Mouse (Mus musculus) C2C12 (cell line): Measurements from ENCODE around the gene Gm3045. TPM values are rescaled to one million over a fixed set of nuclear protein-coding genes. Genes with fewer than 3 reads are reported as not detected.

Experiments used
- H3K27me3 ChIP-seq: one replicate; pipeline ENCODE4 v1.6.1; 2011; ENCODE audit not compliant: control insufficient read depth, insufficient read depth, insufficient read length
- H3K36me3 ChIP-seq: one replicate; pipeline ENCODE4 v1.6.1; 2011; ENCODE audit not compliant: control insufficient read depth, insufficient read depth
- H3K4me3 ChIP-seq: one replicate; pipeline ENCODE4 v1.5.1; 2011; ENCODE audit warnings: mild to moderate bottlenecking, control low read depth; ENCODE audit not compliant: poor library complexity, insufficient read depth, severe bottlenecking
- H3K79me2 ChIP-seq: one replicate; pipeline ENCODE4 v1.6.1; 2011; ENCODE audit not compliant: control insufficient read depth, insufficient read depth
- H3K79me3 ChIP-seq: one replicate; pipeline ENCODE4 v1.6.1; 2011; ENCODE audit warnings: low read depth, control low read depth
- H3ac ChIP-seq: one replicate; pipeline ENCODE3; 2011; ENCODE audit warnings: low read depth; ENCODE audit not compliant: control insufficient read depth, insufficient read length
- CEBPB ChIP-seq: IDR thresholded peaks from one replicate; pipeline ENCODE4 v1.6.1; 2011; ENCODE audit warnings: low read depth, mild to moderate bottlenecking, control low read depth, moderate library complexity
- CTCF ChIP-seq: IDR thresholded peaks from one replicate; pipeline ENCODE4 v1.5.1; 2011; ENCODE audit not compliant: control insufficient read depth, insufficient read depth, insufficient read length
- FOSL1 ChIP-seq: IDR thresholded peaks from one replicate; pipeline ENCODE4 v1.8.0; 2011; ENCODE audit warnings: mild to moderate bottlenecking, low read length; ENCODE audit not compliant: poor library complexity, insufficient read depth, severe bottlenecking
- MAX ChIP-seq: IDR thresholded peaks from one replicate; pipeline ENCODE4 v1.6.1; 2011; ENCODE audit warnings: mild to moderate bottlenecking, control low read depth
- MYOD1 ChIP-seq: IDR thresholded peaks from one replicate; pipeline ENCODE4 v1.6.1; 2011; ENCODE audit warnings: low read depth; ENCODE audit not compliant: control insufficient read depth, insufficient read length
- MYOG ChIP-seq: IDR thresholded peaks from one replicate; pipeline ENCODE4 v1.6.1; 2011; ENCODE audit not compliant: control insufficient read depth, insufficient read length; ENCODE audit errors: extremely low read depth
- USF1 ChIP-seq: IDR thresholded peaks from one replicate; pipeline ENCODE4 v1.6.1; 2011; ENCODE audit warnings: low read depth, mild to moderate bottlenecking, control low read depth, moderate library complexity
- polyA plus RNA-seq: library from polyadenylated mRNA; unstranded; fragments of >200 nt; fragmentation: generic; extraction: Trizol; gene quantifications from one replicate; pipeline ENCODE4 v1.2.1, GENCODE M21; 2012; ENCODE audit warnings: missing spikeins

The Gm3045 gene
- polyA plus RNA-seq, 1 experiment: not detected

- Histone ChIP-seq H3K79me2 (no peaks in the 10 kb centered on the region), H3K27me3 (peaks cover 10% of the 10 kb centered on the region), H3ac (no peak overlapping the region), H3K36me3 (no peaks in the 10 kb centered on the region), H3K4me3 (no peak overlapping the region), H3K79me3 (no peaks in the 10 kb centered on the region)
- TF ChIP-seq CEBPB (no peak), FOSL1 (no peak), MYOG (no peak), MAX (no peak), USF1 (no peak), CTCF (no peak), MYOD1 (no peak)
Measured at GRCm38 (mm10) chr13:56418685-56419483, 7.5 kb upstream of the Gm3045 start.

GRCm38 (mm10) chr13:56419538-56419937, 6.9 kb upstream of the Gm3045 start:
- H3K4me3 ChIP-seq: no peak overlapping the region
- H3K27me3 ChIP-seq: peaks cover 10% of the 10 kb centered on the region
- TF ChIP-seq CTCF (no peak), MYOG (no peak), MAX (no peak), MYOD1 (no peak), USF1 (no peak), FOSL1 (no peak), CEBPB (no peak)
- no peaks in the 10 kb centered on the region for H3K79me2 ChIP-seq
- no peak overlapping the region for H3ac ChIP-seq
- H3K36me3 ChIP-seq: no peaks in the 10 kb centered on the region
- H3K79me3 ChIP-seq: no peaks in the 10 kb centered on the region

- no peaks in the 10 kb centered on the region for H3K79me2 ChIP-seq
- no peaks in the 10 kb centered on the region for H3K36me3 ChIP-seq
- H3K27me3 ChIP-seq: peaks cover 16% of the 10 kb centered on the region
- H3K4me3 ChIP-seq: no peak overlapping the region
- TF ChIP-seq MAX: no peak
- peak; percentile 1 for TF ChIP-seq CTCF
- no peak overlapping the region for H3ac ChIP-seq
- H3K79me3 ChIP-seq: no peaks in the 10 kb centered on the region
Measured at GRCm38 (mm10) chr13:56422072-56422723, 4.2 kb upstream of the Gm3045 start.

GRCm38 (mm10) chr13:56425931-56426330, 463 bp upstream of the Gm3045 start:
- Histone ChIP-seq H3K79me2 (no peaks in the 10 kb centered on the region), H3K4me3 (no peak overlapping the region), H3K27me3 (peaks cover 10% of the 10 kb centered on the region), H3K36me3 (no peaks in the 10 kb centered on the region), H3K79me3 (no peaks in the 10 kb centered on the region), H3ac (no peak overlapping the region)
- TF ChIP-seq CEBPB (peak; percentile 23), FOSL1 (no peak)

GRCm38 (mm10) chr13:56428724-56429500, 2.5 kb downstream of the Gm3045 start:
- Histone ChIP-seq H3K36me3 (no peaks in the 10 kb centered on the region), H3K79me2 (no peaks in the 10 kb centered on the region), H3K27me3 (peaks cover 14% of the 10 kb centered on the region), H3K79me3 (no peaks in the 10 kb centered on the region), H3ac (no peak overlapping the region), H3K4me3 (no peak overlapping the region)
- TF ChIP-seq FOSL1: no peak
- TF ChIP-seq MYOD1: no peak
- TF ChIP-seq MYOG: no peak
- peak; percentile 64 for TF ChIP-seq CTCF
- no peak for TF ChIP-seq CEBPB
- no peak for TF ChIP-seq MAX
- TF ChIP-seq USF1: no peak
